Mouse (Mus musculus): ENCODE data around the gene Fam221b.

The Fam221b gene

GRCm38 (mm10) chr4:43656339-43657109, 12.4 kb downstream of the Fam221b start, which contains the start of gene Hint2:
Gene Hint2 (minus strand): TSS chr4:43656466.
- peak; percentile 100 for DNase-seq

- DNase-seq = no peak
These were observed 13.1 kb downstream of the Fam221b start for GRCm38 (mm10) chr4:43655656-43656338.

GRCm38 (mm10) chr4:43653161-43654015, 15.6 kb downstream of the Fam221b start, which contains the start of gene Spag8:
Gene Spag8 (minus strand): TSS chr4:43653594.
- DNase-seq = no peak

GRCm38 (mm10) chr4:43652726-43653125, 16.2 kb downstream of the Fam221b start:
- no peak for DNase-seq

GRCm38 (mm10) chr4:43649783-43650182, 19.2 kb downstream of the Fam221b start:
- no peak for DNase-seq

GRCm38 (mm10) chr4:43640491-43640890, 28.5 kb downstream of the Fam221b start:
- DNase-seq = no peak

GRCm38 (mm10) chr4:43640076-43640475, 28.9 kb downstream of the Fam221b start:
- DNase-seq = no peak

- no peak for DNase-seq
These were observed 32.2 kb downstream of the Fam221b start for GRCm38 (mm10) chr4:43636751-43637150.

- no peak for DNase-seq
These were observed 34.1 kb downstream of the Fam221b start for GRCm38 (mm10) chr4:43634621-43635374.

- DNase-seq = no peak
These were observed 35.2 kb downstream of the Fam221b start for GRCm38 (mm10) chr4:43633736-43634135.

- no peak for DNase-seq
These were observed 35.6 kb downstream of the Fam221b start for GRCm38 (mm10) chr4:43633296-43633695.

GRCm38 (mm10) chr4:43631956-43632920, 36.7 kb downstream of the Fam221b start:
- DNase-seq = peak; percentile 75

- peak; percentile 74 for DNase-seq
These were observed 37.6 kb downstream of the Fam221b start, which contains the start of gene Npr2 for GRCm38 (mm10) chr4:43631046-43631955. Gene Npr2 (plus strand): TSS chr4:43631935.

- DNase-seq = no peak
These were observed 38.3 kb downstream of the Fam221b start for GRCm38 (mm10) chr4:43630671-43631045.

GRCm38 (mm10) chr4:43630030-43630581, 38.8 kb downstream of the Fam221b start:
- peak; percentile 92 for DNase-seq

GRCm38 (mm10) chr4:43629106-43629817, 39.7 kb downstream of the Fam221b start:
- peak; percentile 76 for DNase-seq

- no peak for DNase-seq
These were observed 48.7 kb downstream of the Fam221b start for GRCm38 (mm10) chr4:43620146-43620778.

GRCm38 (mm10) chr4:43613060-43613730, 55.8 kb downstream of the Fam221b start:
- DNase-seq = no peak
